Mouse (Mus musculus): ENCODE measurements at regions not wholly inside any gene's neighbourhood (a gene's known extent, or its start where the extent isn't known, plus 50 kb on each side); places are given as distances from the start of the nearest gene placed in this dataset.

DNA sequence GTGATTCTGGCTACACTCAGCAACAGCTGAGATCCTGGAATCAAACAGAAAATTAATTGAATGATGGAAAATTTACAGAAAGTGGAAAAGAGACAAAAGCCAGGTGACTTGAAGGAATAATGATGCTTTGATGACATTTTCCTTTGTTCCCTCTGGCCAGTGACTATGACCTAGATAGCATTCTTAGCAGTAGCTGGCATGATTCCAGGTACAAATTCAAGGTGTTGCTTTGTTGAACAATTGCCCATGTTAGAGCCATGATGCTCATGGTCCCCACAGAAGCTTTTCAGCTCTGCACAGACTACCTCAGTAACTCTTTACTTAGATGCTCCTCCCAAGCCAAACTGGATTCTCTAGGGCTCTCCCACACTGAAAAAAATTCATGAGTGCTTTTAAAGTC lies 2164.6 kb upstream of the Lrrc6 start:
- no peaks in the 10 kb centered on the region; a peak in 1 of 4 replicates for H3K27me3 ChIP-seq (ENCODE audit: control insufficient read depth in 1 of 2, insufficient read depth in 2 of 2, low read length in 2 of 2)
- H3K79me2 ChIP-seq (ENCODE audit: control insufficient read depth, insufficient read depth, low read length, poor library complexity): no peaks in the 10 kb centered on the region
- H3K4me1 ChIP-seq (ENCODE audit: control insufficient read depth in 1 of 2, insufficient read depth in 2 of 2, low read length in 2 of 2): no peaks in the 10 kb centered on the region
- no peak overlapping the region for H3K27ac ChIP-seq (ENCODE audit: control insufficient read depth, low read depth, low read length)
- H3K36me3 ChIP-seq (ENCODE audit: control insufficient read depth in 1 of 2, insufficient read depth in 2 of 2, low read length in 2 of 2): no peaks in the 10 kb centered on the region
- DNase-seq (ENCODE audit: low read depth, low spot score): no peak
- H3K9ac ChIP-seq (ENCODE audit: control insufficient read depth, low read depth, low read length, poor library complexity, severe bottlenecking): no peak overlapping the region
- H3K9me3 ChIP-seq (replicated peaks; ENCODE audit: insufficient read depth, low read length): no peaks in the 10 kb centered on the region
- H3K4me3 ChIP-seq (ENCODE audit: control insufficient read depth in 1 of 2, insufficient read depth in 1 of 2, low read depth in 2 of 2, low read length in 2 of 2): no peak overlapping the region
- no peak for TF ChIP-seq MXI1 (IDR thresholded peaks at IDR 0.05; ENCODE audit: low read depth, low read length)
- no peak for TF ChIP-seq TCF12 (IDR thresholded peaks at IDR 0.05; ENCODE audit: low read depth, low read length)
- TF ChIP-seq BHLHE40 (IDR thresholded peaks at IDR 0.05; ENCODE audit: borderline replicate concordance, low read depth, low read length): no peak
- TF ChIP-seq SIN3A (IDR thresholded peaks at IDR 0.05; ENCODE audit: low read length): no peak
- TF ChIP-seq TAL1 (IDR thresholded peaks at IDR 0.05; ENCODE audit: low read length): no peak
- no peak for TF ChIP-seq JUND (IDR thresholded peaks at IDR 0.05; ENCODE audit: low read depth, low read length)
- TF ChIP-seq KAT2A (conservative IDR thresholded peaks at IDR 0.05; ENCODE audit: low read depth, low read length): no peak
- no peak for TF ChIP-seq HCFC1 (IDR thresholded peaks at IDR 0.05; ENCODE audit: low read depth, low read length)
- no peak for TF ChIP-seq USF2 (IDR thresholded peaks at IDR 0.05; ENCODE audit: borderline replicate concordance in 1 of 2, insufficient read depth in 1 of 2, low read depth in 1 of 2, low read length in 2 of 2)
- TF ChIP-seq POLR2AphosphoS5 (IDR thresholded peaks at IDR 0.05; ENCODE audit: borderline replicate concordance, low read depth, low read length): no peak
- no peak for TF ChIP-seq MYC (IDR thresholded peaks at IDR 0.05; ENCODE audit: low read depth, low read length)
- TF ChIP-seq POLR2AphosphoS2 (IDR thresholded peaks at IDR 0.05; ENCODE audit: low read length): no peak
- no peak for TF ChIP-seq MAX (IDR thresholded peaks at IDR 0.05; ENCODE audit: low read length)

DNA sequence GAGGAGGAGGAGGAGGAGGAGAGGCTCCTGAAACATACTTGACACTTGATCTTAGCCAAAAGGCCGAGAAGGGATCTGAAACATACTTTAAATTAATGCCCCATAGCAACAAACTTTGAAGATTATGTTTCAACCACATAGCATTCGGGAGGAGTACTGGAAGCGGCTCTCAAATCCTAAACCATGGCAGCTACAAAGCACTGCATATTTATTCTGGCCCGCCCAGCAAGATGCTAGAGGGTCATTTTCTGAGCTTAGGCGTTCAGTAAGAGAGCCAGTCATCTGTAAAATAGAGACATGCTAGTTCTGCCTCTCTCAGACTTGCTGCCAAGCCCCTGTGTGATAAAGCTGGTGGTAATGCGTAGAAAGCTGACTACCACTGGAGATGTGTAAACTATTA lies 2156.0 kb upstream of the Lrrc6 start:
- no peak for DNase-seq (ENCODE audit: low read depth, low spot score)
- TF ChIP-seq USF2 (IDR thresholded peaks at IDR 0.05; ENCODE audit: borderline replicate concordance in 1 of 2, insufficient read depth in 1 of 2, low read depth in 1 of 2, low read length in 2 of 2): no peak
- TF ChIP-seq MAX (IDR thresholded peaks at IDR 0.05; ENCODE audit: low read length): no peak
- TF ChIP-seq SMC3 (IDR thresholded peaks at IDR 0.05; ENCODE audit: low read depth, low read length): no peak
- no peak for TF ChIP-seq ZNF384 (IDR thresholded peaks at IDR 0.05; ENCODE audit: low read depth, low read length)
- TF ChIP-seq POLR2AphosphoS5 (IDR thresholded peaks at IDR 0.05; ENCODE audit: borderline replicate concordance, low read depth, low read length): no peak
- no peak for TF ChIP-seq UBTF (IDR thresholded peaks at IDR 0.05; ENCODE audit: borderline replicate concordance, insufficient read depth, low read depth, low read length)
- TF ChIP-seq RAD21 (IDR thresholded peaks at IDR 0.05; ENCODE audit: low read depth, low read length): no peak
- no peak for TF ChIP-seq POLR2AphosphoS2 (IDR thresholded peaks at IDR 0.05; ENCODE audit: low read length)
- TF ChIP-seq TAL1 (IDR thresholded peaks at IDR 0.05; ENCODE audit: low read length): no peak
- no peak for TF ChIP-seq ZC3H11A (IDR thresholded peaks at IDR 0.05; ENCODE audit: low read depth, low read length)
- no peak for TF ChIP-seq USF1 (IDR thresholded peaks at IDR 0.05; ENCODE audit: low read depth, low read length)
- Histone ChIP-seq H3K9ac (ENCODE audit: control insufficient read depth, low read depth, low read length, poor library complexity, severe bottlenecking) (no peak overlapping the region), H3K4me3 (ENCODE audit: control insufficient read depth in 1 of 2, insufficient read depth in 1 of 2, low read depth in 2 of 2, low read length in 2 of 2) (no peak overlapping the region), H3K27me3 (ENCODE audit: control insufficient read depth in 1 of 2, insufficient read depth in 2 of 2, low read length in 2 of 2) (no peaks in the 10 kb centered on the region), H3K79me2 (ENCODE audit: control insufficient read depth, insufficient read depth, low read length, poor library complexity) (no peaks in the 10 kb centered on the region), H3K27ac (ENCODE audit: control insufficient read depth, low read depth, low read length) (no peak overlapping the region), H3K4me1 (ENCODE audit: control insufficient read depth in 1 of 2, insufficient read depth in 2 of 2, low read length in 2 of 2) (no peaks in the 10 kb centered on the region), H3K9me3 (replicated peaks; ENCODE audit: insufficient read depth, low read length) (no peaks in the 10 kb centered on the region), H3K36me3 (ENCODE audit: control insufficient read depth in 1 of 2, insufficient read depth in 2 of 2, low read length in 2 of 2) (no peaks in the 10 kb centered on the region)

Data from MEL (cell line).